In the genomic region with DNA sequence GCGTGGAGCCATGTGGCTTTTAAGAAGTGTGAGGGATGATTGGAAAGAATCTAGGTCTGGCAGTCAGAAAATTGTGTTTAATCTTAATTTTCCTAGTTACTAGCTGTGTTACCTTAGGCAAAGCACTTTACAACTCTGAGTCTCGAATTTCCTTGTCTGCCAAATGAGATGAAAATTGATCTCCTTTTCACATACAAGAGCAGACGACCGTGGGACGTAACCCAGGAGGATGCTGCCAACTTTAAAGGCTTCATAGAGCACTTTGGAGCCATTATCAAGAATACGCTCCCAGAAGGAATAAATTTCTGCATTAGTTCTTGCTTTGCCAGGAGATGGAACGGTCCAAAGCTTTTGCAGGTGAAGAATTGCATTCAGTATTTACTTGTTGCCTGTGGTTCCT, we compare ENCODE assay signal across 15 mouse cellular contexts.
"Had no signal": no experiment of that assay in that cellular context is flagged by ENCODE, and none has a peak within 500 bp of the region (broad histone marks: within the 10 kb centered on the region; RNA-seq: fewer than 3 reads in every experiment).

No protein-coding gene starts in this region.

- H3K9me3 ChIP-seq: limb, embryonic 12.5 days; limb, embryonic 15.5 days; liver, embryonic 12.5 days; liver, embryonic 15.5 days; lung, embryonic 15.5 days had no signal

- H3K36me3 ChIP-seq: limb, embryonic 12.5 days; limb, embryonic 15.5 days; liver, embryonic 12.5 days; liver, embryonic 15.5 days; lung, embryonic 15.5 days had no signal

- H3K27ac ChIP-seq: kidney, postnatal 0 days; limb, embryonic 12.5 days; limb, embryonic 15.5 days; liver, embryonic 12.5 days; liver, embryonic 15.5 days; lung, embryonic 15.5 days had no signal

- H3K4me1 ChIP-seq: limb, embryonic 15.5 days; liver, embryonic 12.5 days; liver, embryonic 15.5 days; lung, embryonic 15.5 days had no signal

- H3K9ac ChIP-seq: limb, embryonic 12.5 days; limb, embryonic 15.5 days; liver, embryonic 12.5 days; liver, embryonic 15.5 days; lung, embryonic 15.5 days had no signal

- ATAC-seq: liver, embryonic 12.5 days had no signal

- DNase-seq: kidney, postnatal 25 days; left cerebral cortex, postnatal 4 days; lung, adult 18-20 months; lung, postnatal 10 days; lung, postnatal 36 days; midbrain, embryonic 14.5 days; thymus, adult 18-20 months; thymus, postnatal 36 days had no signal

- H3K27me3 ChIP-seq: limb, embryonic 12.5 days; limb, embryonic 15.5 days; liver, embryonic 12.5 days; liver, embryonic 15.5 days; lung, embryonic 15.5 days had no signal

- H3K4me3 ChIP-seq: limb, embryonic 12.5 days; limb, embryonic 15.5 days; liver, embryonic 12.5 days; liver, embryonic 15.5 days; lung, embryonic 15.5 days had no signal

- H3K4me2 ChIP-seq: limb, embryonic 12.5 days; limb, embryonic 15.5 days; liver, embryonic 12.5 days; liver, embryonic 15.5 days; lung, embryonic 15.5 days; midbrain, embryonic 11.5 days had no signal
